Mouse (Mus musculus) liver, embryonic 15.5 days (tissue): Measurements from ENCODE around the gene Slc12a4. TPM values are rescaled to one million over a fixed set of nuclear protein-coding genes. Genes with fewer than 3 reads are reported as not detected.

Experiments used
- ATAC-seq: fragments of 200-750 bp; cut with Nextera tagmentation; 2 replicates; pipeline ENCODE4 v1.8.0; 2017; ENCODE audit warnings: moderate number of reproducible peaks, mild to moderate bottlenecking, moderate library complexity; ENCODE audit not compliant: insufficient read depth
- H3K27ac ChIP-seq: fragments of 300-500 bp; sonication (generic); replicated peaks from 2 replicates; pipeline ENCODE4 v1.5.1; 2015; ENCODE audit warnings: mild to moderate bottlenecking, inconsistent platforms
- H3K27me3 ChIP-seq: fragments of 300-500 bp; sonication (generic); 2 replicates; pipeline ENCODE4 v1.6.1; 2015; ENCODE audit warnings: mild to moderate bottlenecking, inconsistent platforms
- H3K36me3 ChIP-seq: fragments of 300-500 bp; sonication (generic); replicated peaks from 2 replicates; pipeline ENCODE4 v1.6.1; 2015; ENCODE audit warnings: moderate library complexity, mild to moderate bottlenecking, inconsistent platforms
- H3K4me1 ChIP-seq: fragments of 300-500 bp; sonication (generic); replicated peaks from 2 replicates; pipeline ENCODE4 v1.6.1; 2015; ENCODE audit warnings: inconsistent platforms
- H3K4me2 ChIP-seq: fragments of 300-500 bp; sonication (generic); 2 replicates; pipeline ENCODE4 v1.6.1; 2015; ENCODE audit warnings: moderate library complexity, mild to moderate bottlenecking, inconsistent platforms
- H3K4me3 ChIP-seq: fragments of 300-500 bp; sonication (generic); replicated peaks from 2 replicates; pipeline ENCODE4 v1.5.1; 2015; ENCODE audit warnings: mild to moderate bottlenecking, inconsistent platforms
- H3K9ac ChIP-seq: fragments of 300-500 bp; sonication (generic); 2 replicates; pipeline ENCODE4 v1.6.1; 2015; ENCODE audit warnings: moderate library complexity, mild to moderate bottlenecking, inconsistent platforms
- H3K9me3 ChIP-seq: fragments of 300-500 bp; sonication (generic); replicated peaks from 2 replicates; pipeline ENCODE4 v1.6.1; 2016; ENCODE audit warnings: inconsistent platforms
- WGBS: fragments of 180-500 bp; shearing (Covaris S2); methylation state at CpG from one replicate; pipeline ENCODE4 v1.1.7; 2015; ENCODE audit warnings: mixed read lengths; ENCODE audit not compliant: insufficient replicate concordance; 5-methylcytosine and 5-hydroxymethylcytosine counted together
- microRNA-seq: library from miRNA; unstranded; fragments of <30 nt; microRNA quantifications from one replicate; pipeline ENCODE4, GENCODE M21; 2016
- polyA plus RNA-seq: library from polyadenylated mRNA; unstranded; fragments of >200 nt; fragmentation: Nextera tagmentation; extraction: Ambion mirVana; gene quantifications from 2 replicates; pipeline ENCODE4 v1.2.1, GENCODE M21; 2015

Gene Slc12a4
- polyA plus RNA-seq, 1 experiment from 2014 or later = 10.6 TPM

GRCm38 (mm10) chr8:105931271-105931670 lies 34.6 kb downstream of the Slc12a4 start:
- no peak overlapping the region for H3K4me3 ChIP-seq
- no peak overlapping the region for H3K9ac ChIP-seq
- H3K4me1 ChIP-seq = peaks cover 28% of the 10 kb centered on the region
- 89% methylated on average over 3 of the region's 3 CpGs for WGBS
- H3K9me3 ChIP-seq = no peaks in the 10 kb centered on the region
- H3K27me3 ChIP-seq = no peaks in the 10 kb centered on the region
- H3K27ac ChIP-seq = no peak overlapping the region
- H3K36me3 ChIP-seq = peaks cover 22% of the 10 kb centered on the region
- ATAC-seq = no peak
- no peak overlapping the region for H3K4me2 ChIP-seq

GRCm38 (mm10) chr8:105930602-105931001 lies 35.3 kb downstream of the Slc12a4 start:
- H3K4me3 ChIP-seq = no peak overlapping the region
- peaks cover 21% of the 10 kb centered on the region for H3K4me1 ChIP-seq
- WGBS = 15% methylated on average over 8 of the region's 8 CpGs
- H3K4me2 ChIP-seq = no peak overlapping the region
- peak; percentile 36; the same call in 1 of the 2 replicates for ATAC-seq
- no peaks in the 10 kb centered on the region for H3K9me3 ChIP-seq
- H3K36me3 ChIP-seq = peaks cover 22% of the 10 kb centered on the region
- H3K9ac ChIP-seq = no peak overlapping the region
- no peak overlapping the region for H3K27ac ChIP-seq
- no peaks in the 10 kb centered on the region for H3K27me3 ChIP-seq

- Histone ChIP-seq H3K9me3 (no peaks in the 10 kb centered on the region), H3K4me3 (no peak overlapping the region), H3K4me2 (no peak overlapping the region), H3K27ac (no peak overlapping the region), H3K4me1 (peaks cover 10% of the 10 kb centered on the region), H3K27me3 (no peaks in the 10 kb centered on the region), H3K9ac (no peak overlapping the region), H3K36me3 (peaks cover 21% of the 10 kb centered on the region)
- WGBS = 67% methylated on average over 3 of the region's 3 CpGs
- no peak for ATAC-seq
Measured at GRCm38 (mm10) chr8:105925123-105925522, 40.8 kb downstream of the Slc12a4 start.

GRCm38 (mm10) chr8:105919390-105919789 lies 46.5 kb downstream of the Slc12a4 start:
- peaks cover 18% of the 10 kb centered on the region for H3K36me3 ChIP-seq
- H3K27ac ChIP-seq = no peak overlapping the region
- H3K4me2 ChIP-seq = no peak overlapping the region
- H3K9me3 ChIP-seq = no peaks in the 10 kb centered on the region
- H3K27me3 ChIP-seq = no peaks in the 10 kb centered on the region
- H3K4me1 ChIP-seq = peaks cover 4% of the 10 kb centered on the region; the same call in 1 of the 2 replicates
- H3K9ac ChIP-seq = no peak overlapping the region
- no peak for ATAC-seq
- H3K4me3 ChIP-seq = no peak overlapping the region
- 65% methylated on average over 3 of the region's 3 CpGs for WGBS

GRCm38 (mm10) chr8:105900941-105901616 lies 64.8 kb downstream of the Slc12a4 start:
- 12% methylated on average over 16 of the region's 16 CpGs for WGBS
- peak; percentile 57 for ATAC-seq
- H3K36me3 ChIP-seq = 0 out of 2 replicates have a peak, but pooled peaks cover 3% of the 10 kb centered on the region
- H3K9me3 ChIP-seq = no peaks in the 10 kb centered on the region
- peak overlapping the region; percentile 97 for H3K4me3 ChIP-seq
- H3K27ac ChIP-seq = peak overlapping the region; percentile 96
- peak overlapping the region; percentile 77 for H3K4me2 ChIP-seq
- no peaks in the 10 kb centered on the region for H3K27me3 ChIP-seq
- peak overlapping the region; percentile 99 for H3K9ac ChIP-seq
- H3K4me1 ChIP-seq = peaks cover 22% of the 10 kb centered on the region

- Histone ChIP-seq H3K4me3 (peak within 1 kb of the TSS; percentile 97), H3K9ac (peak within 1 kb of the TSS; percentile 99), H3K9me3 (no peaks in the 10 kb centered on the region), H3K27me3 (no peaks in the 10 kb centered on the region), H3K36me3 (no peaks in the 10 kb centered on the region), H3K4me1 (peaks cover 21% of the 10 kb centered on the region), H3K4me2 (peak within 1 kb of the TSS; percentile 77), H3K27ac (peak within 1 kb of the TSS; percentile 96)
- under 1% methylated on average over 68 of the region's 68 CpGs for WGBS
- peak; percentile 93 for ATAC-seq
Measured at GRCm38 (mm10) chr8:105900180-105900940, 65.5 kb downstream of the Slc12a4 start, which contains the start of gene Pskh1. Gene Pskh1 (plus strand): TSS chr8:105900441.

- WGBS = 70% methylated on average over 9 of the region's 9 CpGs
- peaks cover 24% of the 10 kb centered on the region for H3K4me1 ChIP-seq
- no peak overlapping the region for H3K4me3 ChIP-seq
- no peaks in the 10 kb centered on the region for H3K27me3 ChIP-seq
- ATAC-seq = no peak
- no peak overlapping the region for H3K4me2 ChIP-seq
- H3K27ac ChIP-seq = no peak overlapping the region
- H3K9me3 ChIP-seq = no peaks in the 10 kb centered on the region
- peaks cover 13% of the 10 kb centered on the region for H3K36me3 ChIP-seq
- H3K9ac ChIP-seq = no peak overlapping the region
Measured at GRCm38 (mm10) chr8:105897801-105898480, 68.0 kb downstream of the Slc12a4 start.

Small RNA genes lying within 50 kb of the gene (microRNA-seq; reads per million reads assigned to microRNA genes)
- not detected for gene Mir7074

Other genes starting within 250 kb of the Slc12a4 start
- gene Gfod2, start 207.4 kb downstream of the Slc12a4 start, polyA plus RNA-seq = 1.8 and 2.3 TPM in 2 replicates
- gene Ranbp10, start 138.7 kb downstream of the Slc12a4 start, polyA plus RNA-seq = 45.0 and 52.2 TPM in 2 replicates
- 0.07 and 0.22 TPM in 2 replicates for gene Tsnaxip1, start 138.4 kb downstream of the Slc12a4 start, polyA plus RNA-seq
- gene Cenpt, start 112.8 kb downstream of the Slc12a4 start, polyA plus RNA-seq = 20.3 and 22.7 TPM in 2 replicates
- gene Thap11, start 111.0 kb downstream of the Slc12a4 start, polyA plus RNA-seq = 31.5 and 32.2 TPM in 2 replicates
- gene Nutf2, start 105.5 kb downstream of the Slc12a4 start, polyA plus RNA-seq = 85.2 and 94.1 TPM in 2 replicates
- 15.3 and 15.5 TPM in 2 replicates for gene Edc4, start 85.2 kb downstream of the Slc12a4 start, polyA plus RNA-seq
- gene Nrn1l, start 72.5 kb downstream of the Slc12a4 start, polyA plus RNA-seq = not detected in 2 replicates
- gene Pskh1, start 65.7 kb downstream of the Slc12a4 start, polyA plus RNA-seq = 10.3 and 12.5 TPM in 2 replicates
- gene Ctrl, start 32.2 kb downstream of the Slc12a4 start, polyA plus RNA-seq = 0.20 and 0.36 TPM in 2 replicates
- gene Psmb10, start 27.7 kb downstream of the Slc12a4 start, polyA plus RNA-seq = 45.0 and 47.9 TPM in 2 replicates
- gene Lcat, start 22.7 kb downstream of the Slc12a4 start, polyA plus RNA-seq = 70.8 and 85.2 TPM in 2 replicates
- gene Dpep3, start 13.3 kb upstream of the Slc12a4 start, polyA plus RNA-seq = not detected in 2 replicates
- 10.5 and 12.0 TPM in 2 replicates for gene Dus2, start 25.2 kb upstream of the Slc12a4 start, polyA plus RNA-seq
- not detected in 2 replicates for gene Dpep2nb, start 39.9 kb upstream of the Slc12a4 start, polyA plus RNA-seq
- 9.8 and 10.0 TPM in 2 replicates for gene Ddx28, start 45.8 kb upstream of the Slc12a4 start, polyA plus RNA-seq
- 2.6 and 3.0 TPM in 2 replicates for gene Nfatc3, start 92.7 kb upstream of the Slc12a4 start, polyA plus RNA-seq
- 13.3 and 17.0 TPM in 2 replicates for gene Esrp2, start 170.9 kb upstream of the Slc12a4 start, polyA plus RNA-seq
- 7.8 and 8.7 TPM in 2 replicates for gene Pla2g15, start 184.3 kb upstream of the Slc12a4 start, polyA plus RNA-seq
- 5.1 and 6.0 TPM in 2 replicates for gene Slc7a6, start 202.8 kb upstream of the Slc12a4 start, polyA plus RNA-seq
- gene Slc7a6os, start 244.8 kb upstream of the Slc12a4 start, polyA plus RNA-seq = 11.0 and 11.4 TPM in 2 replicates
- 20.1 and 21.8 TPM in 2 replicates for gene Prmt7, start 244.8 kb upstream of the Slc12a4 start, polyA plus RNA-seq